Mouse (Mus musculus) liver, embryonic 14.5 days (tissue): ENCODE data around the gene Soat2.

Source experiments
- CTCF ChIP-seq: IDR thresholded peaks from 2 replicates; pipeline ENCODE4 v1.5.1; 2016; ENCODE audit warnings: antibody characterized with exemption, low read depth, control low read depth
- EP300 ChIP-seq: IDR thresholded peaks from 2 replicates; pipeline ENCODE4 v1.6.1; 2016; ENCODE audit warnings: antibody characterized with exemption, low read depth

DNA sequence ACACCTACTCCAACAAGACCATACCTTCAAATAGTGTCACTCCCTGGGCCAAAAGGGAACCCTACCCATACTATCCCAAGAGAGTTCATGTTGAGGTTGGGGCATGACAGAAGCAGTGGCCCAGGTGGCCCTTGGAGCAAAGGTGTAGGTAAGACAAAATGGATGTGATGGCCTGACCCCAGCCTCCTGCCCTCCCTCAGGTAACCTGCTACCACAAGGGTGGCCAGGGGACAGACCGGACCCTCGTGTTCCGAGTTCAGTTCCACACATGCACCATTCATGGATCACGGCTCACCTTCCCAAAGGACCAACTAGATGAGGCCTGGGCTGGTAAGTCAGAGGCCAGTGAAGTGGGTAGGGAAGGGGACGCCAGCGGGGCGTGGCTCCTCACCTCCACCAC is 40.1 kb upstream of the Soat2 start:
- TF ChIP-seq CTCF, result no peak
- no peak for TF ChIP-seq EP300
